ENCODE assay signal across 8 mouse cellular contexts in the genomic region with DNA sequence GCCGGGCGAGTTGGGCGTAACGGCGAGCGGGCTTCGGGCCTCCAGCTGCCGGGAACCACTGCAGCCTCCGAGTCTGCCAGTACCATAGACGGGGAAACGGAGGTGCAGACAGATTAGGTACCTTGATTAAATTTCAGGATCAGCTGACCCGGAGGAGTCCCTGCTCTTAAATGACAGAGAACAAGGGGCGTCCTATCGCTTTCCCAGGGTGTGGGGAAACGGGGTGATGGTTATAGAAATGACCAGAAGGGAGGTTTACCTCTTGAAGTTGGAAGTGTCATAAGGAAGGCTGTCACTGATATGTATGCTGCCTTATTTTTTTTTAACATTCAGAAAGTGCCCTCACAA. TPM values are rescaled to one million over a fixed set of nuclear protein-coding genes. Genes with fewer than 3 reads are reported as not detected.
A peak's percentile ranks its signal among the peaks of the same experiment; 100 is the strongest.
DNase-seq lines count a peak whose midpoint lies in the region; ATAC-seq and TF ChIP-seq lines count a peak whose summit lies in the region.

No protein-coding gene starts in this region.

- no peaks in the 10 kb centered on the region for H3K9me3 ChIP-seq in embryonic facial prominence, embryonic 13.5 days
- no peaks in the 10 kb centered on the region for H3K9me3 ChIP-seq in intestine, embryonic 15.5 days
- no peaks in the 10 kb centered on the region for H3K9me3 ChIP-seq in neural tube, embryonic 12.5 days

- peaks cover 16% of the 10 kb centered on the region for H3K4me1 ChIP-seq in embryonic facial prominence, embryonic 13.5 days
- H3K4me1 ChIP-seq in intestine, embryonic 15.5 days (replicated peaks) = peaks cover 14% of the 10 kb centered on the region
- peaks cover 22% of the 10 kb centered on the region for H3K4me1 ChIP-seq in neural tube, embryonic 12.5 days

- peaks cover 47% of the 10 kb centered on the region for H3K36me3 ChIP-seq in embryonic facial prominence, embryonic 13.5 days
- peaks cover 28% of the 10 kb centered on the region for H3K36me3 ChIP-seq in intestine, embryonic 15.5 days
- peaks cover 48% of the 10 kb centered on the region for H3K36me3 ChIP-seq in neural tube, embryonic 12.5 days

- H3K9ac ChIP-seq in embryonic facial prominence, embryonic 13.5 days = peak overlapping the region; percentile 92
- H3K9ac ChIP-seq in intestine, embryonic 15.5 days = peak overlapping the region; percentile 85
- peak overlapping the region; percentile 83 for H3K9ac ChIP-seq in neural tube, embryonic 12.5 days

- no peak; the same call in 1 of the 2 replicates for TF ChIP-seq CTCF in left cerebral cortex, adult 2 months (IDR thresholded peaks at IDR 0.05)

- H3K27me3 ChIP-seq in embryonic facial prominence, embryonic 13.5 days = no peaks in the 10 kb centered on the region
- no peaks in the 10 kb centered on the region for H3K27me3 ChIP-seq in intestine, embryonic 15.5 days (replicated peaks)
- no peaks in the 10 kb centered on the region for H3K27me3 ChIP-seq in neural tube, embryonic 12.5 days (replicated peaks)

- H3K27ac ChIP-seq in left cerebral cortex, adult 2 months = peak overlapping the region; percentile 100
- H3K27ac ChIP-seq in embryonic facial prominence, embryonic 13.5 days = peak overlapping the region; percentile 95
- peak overlapping the region; percentile 91 for H3K27ac ChIP-seq in intestine, embryonic 15.5 days
- H3K27ac ChIP-seq in neural tube, embryonic 12.5 days = peak overlapping the region; percentile 71

- ATAC-seq in embryonic facial prominence, embryonic 13.5 days (ENCODE audit: insufficient number of reproducible peaks, insufficient read depth, low FRiP score, low TSS enrichment, low read depth) = no peak; the same call in 1 of the 2 replicates
- ATAC-seq in intestine, embryonic 15.5 days = no peak
- no peak for ATAC-seq in neural tube, embryonic 12.5 days (ENCODE audit: low FRiP score, low read depth)

- under 1% methylated on average over 15 of the region's 15 CpGs for WGBS in embryonic facial prominence, embryonic 13.5 days
- WGBS in intestine, embryonic 15.5 days = 0% methylated on average over 15 of the region's 15 CpGs
- 0% methylated on average over 15 of the region's 15 CpGs for WGBS in neural tube, embryonic 12.5 days

- H3K4me2 ChIP-seq in embryonic facial prominence, embryonic 13.5 days = peak overlapping the region; percentile 96
- H3K4me2 ChIP-seq in intestine, embryonic 15.5 days (replicated peaks) = peak overlapping the region; percentile 65
- peak overlapping the region; percentile 90 for H3K4me2 ChIP-seq in neural tube, embryonic 12.5 days (replicated peaks)

- DNase-seq in left cerebral cortex, adult 2 months (ENCODE audit: extremely low spot score in 1 of 2, low spot score in 2 of 2) = no peak
- no peak for DNase-seq in left cerebral cortex, adult 18-20 months (ENCODE audit: low spot score in 2 of 2)
- DNase-seq in layer of hippocampus, adult 9-11 months = no peak
- no peak for DNase-seq in testis, postnatal 14 days (ENCODE audit: low spot score)
- DNase-seq in layer of hippocampus, postnatal 25 days (ENCODE audit: extremely low spot score in 1 of 2, low spot score in 1 of 2) = no peak

- intact Hi-C loops in left cerebral cortex, adult 2 months (cut with DNase I) = loop anchor here (2.0 kb wide), 1 partner anchor 24 kb away; no protein-coding TSS in a partner anchor

- peak overlapping the region; percentile 69 for H3K4me3 ChIP-seq in left cerebral cortex, adult 2 months
- H3K4me3 ChIP-seq in embryonic facial prominence, embryonic 13.5 days = peak overlapping the region; percentile 81
- peak overlapping the region; percentile 83 for H3K4me3 ChIP-seq in intestine, embryonic 15.5 days (replicated peaks)
- H3K4me3 ChIP-seq in neural tube, embryonic 12.5 days = peak overlapping the region; percentile 83

RNA-seq across cellular contexts. Expression of gene Armc6, which starts 0.5 kb away (rescaled TPM):
- total RNA-seq in left cerebral cortex, adult 2 months (2021) = 10 to 100 TPM; 40.8 to 43.1 TPM
- 10 to 100 TPM; 37.0 to 42.1 TPM for total RNA-seq in left cerebral cortex, adult 18-20 months (2021)
- 24.8 and 25.9 TPM in 2 replicates for polyA plus RNA-seq in embryonic facial prominence, embryonic 13.5 days (2015; fragmentation: Nextera tagmentation; extraction: Ambion mirVana)
- polyA plus RNA-seq in intestine, embryonic 15.5 days (2015; fragmentation: Nextera tagmentation; extraction: Ambion mirVana) = 25.4 and 26.4 TPM in 2 replicates
- polyA plus RNA-seq in neural tube, embryonic 12.5 days (2016; fragmentation: Nextera tagmentation; extraction: Ambion mirVana) = 56.1 and 59.9 TPM in 2 replicates
- 10 to 100 TPM; 43.4 to 49.4 TPM for total RNA-seq in layer of hippocampus, postnatal 25 days (2021)

RNA-seq across cellular contexts. Expression of gene Sugp2, which starts 0.7 kb away (rescaled TPM):
- total RNA-seq in left cerebral cortex, adult 2 months (2021) = 100 to 1,000 TPM; 116 to 117 TPM
- 100 to 1,000 TPM in 1 of 2 experiments, 10 to 100 TPM in 1; 97.3 to 109 TPM for total RNA-seq in left cerebral cortex, adult 18-20 months (2021)
- polyA plus RNA-seq in embryonic facial prominence, embryonic 13.5 days (2015; fragmentation: Nextera tagmentation; extraction: Ambion mirVana) = 39.7 and 43.3 TPM in 2 replicates
- polyA plus RNA-seq in intestine, embryonic 15.5 days (2015; fragmentation: Nextera tagmentation; extraction: Ambion mirVana) = 20.6 and 23.0 TPM in 2 replicates
- polyA plus RNA-seq in neural tube, embryonic 12.5 days (2016; fragmentation: Nextera tagmentation; extraction: Ambion mirVana) = 68.0 and 68.2 TPM in 2 replicates
- total RNA-seq in layer of hippocampus, postnatal 25 days (2021) = 100 to 1,000 TPM; 107 to 133 TPM

RNA-seq across cellular contexts. Expression of gene Slc25a42, which starts 22.6 kb away (rescaled TPM):
- total RNA-seq in left cerebral cortex, adult 2 months (2021) = 10 to 100 TPM; 39.0 to 45.4 TPM
- total RNA-seq in left cerebral cortex, adult 18-20 months (2021) = 10 to 100 TPM; 36.0 to 37.8 TPM
- 4.9 and 5.5 TPM in 2 replicates for polyA plus RNA-seq in embryonic facial prominence, embryonic 13.5 days (2015; fragmentation: Nextera tagmentation; extraction: Ambion mirVana)
- 5.8 and 6.0 TPM in 2 replicates for polyA plus RNA-seq in intestine, embryonic 15.5 days (2015; fragmentation: Nextera tagmentation; extraction: Ambion mirVana)
- polyA plus RNA-seq in neural tube, embryonic 12.5 days (2016; fragmentation: Nextera tagmentation; extraction: Ambion mirVana) = 4.1 and 4.9 TPM in 2 replicates
- total RNA-seq in layer of hippocampus, postnatal 25 days (2021) = 10 to 100 TPM; 34.9 to 42.0 TPM

RNA-seq across cellular contexts. Expression of gene Homer3, which starts 47.9 kb away (rescaled TPM):
- 1 to 10 TPM; 6.9 to 7.3 TPM for total RNA-seq in left cerebral cortex, adult 2 months (2021)
- 1 to 10 TPM; 7.9 to 9.8 TPM for total RNA-seq in left cerebral cortex, adult 18-20 months (2021)
- polyA plus RNA-seq in embryonic facial prominence, embryonic 13.5 days (2015; fragmentation: Nextera tagmentation; extraction: Ambion mirVana) = 47.3 and 57.5 TPM in 2 replicates
- 27.7 and 31.5 TPM in 2 replicates for polyA plus RNA-seq in intestine, embryonic 15.5 days (2015; fragmentation: Nextera tagmentation; extraction: Ambion mirVana)
- polyA plus RNA-seq in neural tube, embryonic 12.5 days (2016; fragmentation: Nextera tagmentation; extraction: Ambion mirVana) = 94.3 and 99.6 TPM in 2 replicates
- 10 to 100 TPM; 84.4 to 86.0 TPM for total RNA-seq in layer of hippocampus, postnatal 25 days (2021)
